Mouse (Mus musculus): ENCODE results near the gene Atp6v1g2. TPM values are rescaled to one million over a fixed set of nuclear protein-coding genes. Genes with fewer than 3 reads are reported as not detected.

Atp6v1g2 gene
- polyA plus RNA-seq (2012; fragmentation: generic; extraction: Trizol) = 1 to 10 TPM; 1.8 to 4.6 TPM

GRCm38 (mm10) chr17:35233114-35233980 is at the start of gene Atp6v1g2:
Atp6v1g2 (plus strand) TSS chr17:35233660.

GRCm38 (mm10) chr17:35187959-35188610 is 45.4 kb upstream of the Atp6v1g2 start, which contains the start of gene Lst1:
Lst1 (minus strand) TSS chr17:35188439.

GRCm38 (mm10) chr17:35193881-35194843 is 39.3 kb upstream of the Atp6v1g2 start, which contains the start of gene Ltb:
Ltb (plus strand) TSS chr17:35194439.

GRCm38 (mm10) chr17:35201787-35202186 is 31.7 kb upstream of the Atp6v1g2 start, which contains the start of gene Tnf:
Tnf (minus strand) TSS chr17:35202007.

GRCm38 (mm10) chr17:35204494-35205379 is 28.7 kb upstream of the Atp6v1g2 start, which contains the start of gene Lta:
Lta (minus strand) TSS chr17:35205351.

GRCm38 (mm10) chr17:35220156-35220952 is 13.1 kb upstream of the Atp6v1g2 start, which contains the start of gene Gm16181:
Gm16181 (plus strand) TSS chr17:35220834.

GRCm38 (mm10) chr17:35235614-35236389 is 2.3 kb downstream of the Atp6v1g2 start, which contains the start of gene Nfkbil1:
Nfkbil1 (minus strand) TSS chr17:35235792.

GRCm38 (mm10) chr17:35241305-35242014 is 8.0 kb downstream of the Atp6v1g2 start, which contains the start of gene Ddx39b:
Ddx39b (plus strand) TSS chr17:35241746.

GRCm38 (mm10) chr17:35262664-35263522 is 29.4 kb downstream of the Atp6v1g2 start, which contains the start of gene H2-D1:
H2-D1 (plus strand) TSS chr17:35262730.

Other genes starting within 250 kb of the Atp6v1g2 start
- gene Vars, start 232.7 kb upstream of the Atp6v1g2 start, polyA plus RNA-seq (2012; fragmentation: generic; extraction: Trizol) = 100 to 1,000 TPM; 118 to 278 TPM
- under 1 TPM; 0.02 to 0.09 TPM for gene Vwa7, start 217.1 kb upstream of the Atp6v1g2 start, polyA plus RNA-seq (2012; fragmentation: generic; extraction: Trizol)
- gene Sapcd1, start 205.6 kb upstream of the Atp6v1g2 start, polyA plus RNA-seq (2012; fragmentation: generic; extraction: Trizol) = 1 to 10 TPM in 1 of 2 experiments, under 1 TPM in 1; 0.81 to 2.6 TPM
- 1 to 10 TPM; 2.2 to 3.3 TPM for gene Msh5, start 186.9 kb upstream of the Atp6v1g2 start, polyA plus RNA-seq (2012; fragmentation: generic; extraction: Trizol)
- 100 to 1,000 TPM; 603 to 758 TPM for gene Clic1, start 183.7 kb upstream of the Atp6v1g2 start, polyA plus RNA-seq (2012; fragmentation: generic; extraction: Trizol)
- gene Ddah2, start 174.6 kb upstream of the Atp6v1g2 start, polyA plus RNA-seq (2012; fragmentation: generic; extraction: Trizol) = 100 to 1,000 TPM in 1 of 2 experiments, 10 to 100 TPM in 1; 66.2 to 309 TPM
- gene Ly6g6c, start 168.3 kb upstream of the Atp6v1g2 start, polyA plus RNA-seq (2012; fragmentation: generic; extraction: Trizol) = 1 to 10 TPM in 1 of 2 experiments, under 1 TPM in 1; 0.11 to 1.9 TPM
- gene Mpig6b, start 167.5 kb upstream of the Atp6v1g2 start, polyA plus RNA-seq (2012; fragmentation: generic; extraction: Trizol) = under 1 TPM in 1 of 2 experiments, not detected in 1; 0.14 TPM
- gene Ly6g6e, start 156.8 kb upstream of the Atp6v1g2 start, polyA plus RNA-seq (2012; fragmentation: generic; extraction: Trizol) = not detected
- not detected for gene Ly6g6d, start 155.6 kb upstream of the Atp6v1g2 start, polyA plus RNA-seq (2012; fragmentation: generic; extraction: Trizol)
- gene Ly6g6f, start 148.1 kb upstream of the Atp6v1g2 start, polyA plus RNA-seq (2012; fragmentation: generic; extraction: Trizol) = not detected
- gene Abhd16a, start 144.4 kb upstream of the Atp6v1g2 start, polyA plus RNA-seq (2012; fragmentation: generic; extraction: Trizol) = 100 to 1,000 TPM in 1 of 2 experiments, 10 to 100 TPM in 1; 38.3 to 112 TPM
- not detected for gene Ly6g5c, start 125.4 kb upstream of the Atp6v1g2 start, polyA plus RNA-seq (2012; fragmentation: generic; extraction: Trizol)
- gene Ly6g5b, start 118.2 kb upstream of the Atp6v1g2 start, polyA plus RNA-seq (2012; fragmentation: generic; extraction: Trizol) = under 1 TPM; 0.12 to 0.45 TPM
- 10 to 100 TPM; 21.2 to 31.6 TPM for gene Gpank1, start 112.2 kb upstream of the Atp6v1g2 start, polyA plus RNA-seq (2012; fragmentation: generic; extraction: Trizol)
- gene Csnk2b, start 111.6 kb upstream of the Atp6v1g2 start, polyA plus RNA-seq (2012; fragmentation: generic; extraction: Trizol) = 100 to 1,000 TPM; 326 to 608 TPM
- gene D17H6S53E, start 107.3 kb upstream of the Atp6v1g2 start, polyA plus RNA-seq (2012; fragmentation: generic; extraction: Trizol) = 10 to 100 TPM in 1 of 2 experiments, 1 to 10 TPM in 1; 6.0 to 17.0 TPM
- under 1 TPM in 1 of 2 experiments, not detected in 1; 0.44 TPM for gene Apom, start 101.6 kb upstream of the Atp6v1g2 start, polyA plus RNA-seq (2012; fragmentation: generic; extraction: Trizol)
- gene Bag6, start 98.5 kb upstream of the Atp6v1g2 start, polyA plus RNA-seq (2012; fragmentation: generic; extraction: Trizol) = 100 to 1,000 TPM; 261 to 413 TPM
- 100 to 1,000 TPM; 216 to 365 TPM for gene Prrc2a, start 68.8 kb upstream of the Atp6v1g2 start, polyA plus RNA-seq (2012; fragmentation: generic; extraction: Trizol)
- under 1 TPM in 1 of 2 experiments, not detected in 1; 0.47 TPM for gene Aif1, start 57.6 kb upstream of the Atp6v1g2 start, polyA plus RNA-seq (2012; fragmentation: generic; extraction: Trizol)
- 10 to 100 TPM in 1 of 2 experiments, 1 to 10 TPM in 1; 1.9 to 10.8 TPM for gene Lst1, start 45.2 kb upstream of the Atp6v1g2 start, polyA plus RNA-seq (2012; fragmentation: generic; extraction: Trizol)
- gene Ltb, start 39.2 kb upstream of the Atp6v1g2 start, polyA plus RNA-seq (2012; fragmentation: generic; extraction: Trizol) = under 1 TPM; 0.05 to 0.06 TPM
- gene Tnf, start 31.7 kb upstream of the Atp6v1g2 start, polyA plus RNA-seq (2012; fragmentation: generic; extraction: Trizol) = not detected
- gene Lta, start 28.3 kb upstream of the Atp6v1g2 start, polyA plus RNA-seq (2012; fragmentation: generic; extraction: Trizol) = under 1 TPM; 0.12 to 0.13 TPM
- gene Gm16181, start 12.8 kb upstream of the Atp6v1g2 start, polyA plus RNA-seq (2012; fragmentation: generic; extraction: Trizol) = under 1 TPM in 1 of 2 experiments, not detected in 1; 0.20 TPM
- gene Nfkbil1, start 2.1 kb downstream of the Atp6v1g2 start, polyA plus RNA-seq (2012; fragmentation: generic; extraction: Trizol) = 10 to 100 TPM; 26.9 to 35.6 TPM
- gene Ddx39b, start 8.1 kb downstream of the Atp6v1g2 start, polyA plus RNA-seq (2012; fragmentation: generic; extraction: Trizol) = 100 to 1,000 TPM; 295 to 318 TPM
- gene H2-D1, start 29.1 kb downstream of the Atp6v1g2 start, polyA plus RNA-seq (2012; fragmentation: generic; extraction: Trizol) = 10 to 100 TPM; 15.2 to 43.8 TPM
- 1 to 10 TPM; 1.8 to 5.9 TPM for gene H2-Q1, start 86.7 kb downstream of the Atp6v1g2 start, polyA plus RNA-seq (2012; fragmentation: generic; extraction: Trizol)
- gene H2-Q2, start 108.6 kb downstream of the Atp6v1g2 start, polyA plus RNA-seq (2012; fragmentation: generic; extraction: Trizol) = under 1 TPM in 1 of 2 experiments, not detected in 1; 0.05 TPM
- gene H2-Q4, start 146.0 kb downstream of the Atp6v1g2 start, polyA plus RNA-seq (2012; fragmentation: generic; extraction: Trizol) = 10 to 100 TPM in 1 of 2 experiments, under 1 TPM in 1; 0.61 to 14.6 TPM
- gene H2-Q6, start 191.2 kb downstream of the Atp6v1g2 start, polyA plus RNA-seq (2012; fragmentation: generic; extraction: Trizol) = under 1 TPM in 1 of 2 experiments, not detected in 1; 0.05 TPM
- gene H2-Q7, start 205.5 kb downstream of the Atp6v1g2 start, polyA plus RNA-seq (2012; fragmentation: generic; extraction: Trizol) = under 1 TPM; 0.05 to 0.31 TPM
- under 1 TPM in 1 of 2 experiments, not detected in 1; 0.01 TPM for gene H2-Q10, start 236.4 kb downstream of the Atp6v1g2 start, polyA plus RNA-seq (2012; fragmentation: generic; extraction: Trizol)

Measured in C3H10T1/2 (cell line).